Mouse (Mus musculus): ENCODE measurements around the gene Gatad2a.

Gatad2a gene

GRCm38 (mm10) chr8:69900895-69901451, 95.2 kb downstream of the Gatad2a start:
- no peak for DNase-seq (ENCODE audit: low read depth, low spot score)

DNA sequence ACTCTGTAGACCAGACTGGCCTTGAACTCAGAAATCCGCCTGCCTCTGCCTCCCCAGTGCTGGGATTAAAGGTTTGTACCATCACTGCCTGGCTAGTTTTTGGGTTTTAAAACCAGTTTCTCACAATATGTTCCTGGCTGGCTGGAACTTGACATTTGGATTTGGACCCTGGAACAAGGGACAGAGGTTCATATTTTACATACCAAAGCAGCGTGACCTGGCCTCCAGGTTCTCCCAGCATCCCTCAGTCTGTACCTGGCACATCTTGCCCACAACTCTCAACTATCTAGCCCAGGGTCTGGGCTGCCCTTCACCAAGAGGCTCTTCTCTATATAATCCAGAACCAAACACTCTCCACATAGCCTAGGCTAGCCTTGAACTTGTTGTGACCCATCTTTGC, 96.3 kb downstream of the Gatad2a start:
- DNase-seq (ENCODE audit: low read depth, low spot score): no peak

GRCm38 (mm10) chr8:69897857-69898256, 98.3 kb downstream of the Gatad2a start:
- no peak for DNase-seq (ENCODE audit: low read depth, low spot score)

DNA sequence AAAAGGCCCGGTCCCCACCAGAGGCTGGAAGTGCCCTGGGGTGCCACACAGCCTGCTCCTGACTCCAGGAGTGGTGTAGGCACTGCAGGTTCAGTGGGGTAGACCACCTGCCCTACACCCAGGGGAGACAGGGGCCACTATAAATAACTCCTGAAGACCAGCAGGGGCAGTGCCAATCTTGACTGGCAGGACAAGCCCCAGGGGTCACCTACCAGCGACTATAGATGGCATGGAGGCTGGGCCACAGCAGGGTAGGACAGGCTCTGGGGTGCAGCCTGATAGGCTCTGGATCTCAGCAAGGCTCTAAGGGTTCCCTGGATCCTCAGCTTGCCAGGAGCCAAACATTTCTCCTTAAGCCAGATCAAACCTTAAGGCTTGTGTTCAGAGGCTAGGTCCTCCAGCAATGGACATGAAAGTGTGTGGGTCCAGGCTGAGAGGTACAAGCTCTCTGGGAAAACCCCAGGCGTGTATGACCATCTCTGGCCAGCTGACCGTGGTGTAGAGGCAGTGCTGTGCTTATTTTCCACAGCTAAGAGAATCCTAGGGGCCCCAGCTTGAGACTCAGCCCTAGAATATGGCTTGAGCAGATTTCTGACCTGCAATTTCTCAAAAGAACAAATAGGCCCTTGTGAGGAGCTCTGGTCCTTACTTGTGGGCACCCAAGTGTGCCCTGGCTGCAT, 100.3 kb downstream of the Gatad2a start:
- no peak for DNase-seq (ENCODE audit: low read depth, low spot score)

GRCm38 (mm10) chr8:69894836-69895332, 101.3 kb downstream of the Gatad2a start:
- DNase-seq (ENCODE audit: low read depth, low spot score): no peak

DNA sequence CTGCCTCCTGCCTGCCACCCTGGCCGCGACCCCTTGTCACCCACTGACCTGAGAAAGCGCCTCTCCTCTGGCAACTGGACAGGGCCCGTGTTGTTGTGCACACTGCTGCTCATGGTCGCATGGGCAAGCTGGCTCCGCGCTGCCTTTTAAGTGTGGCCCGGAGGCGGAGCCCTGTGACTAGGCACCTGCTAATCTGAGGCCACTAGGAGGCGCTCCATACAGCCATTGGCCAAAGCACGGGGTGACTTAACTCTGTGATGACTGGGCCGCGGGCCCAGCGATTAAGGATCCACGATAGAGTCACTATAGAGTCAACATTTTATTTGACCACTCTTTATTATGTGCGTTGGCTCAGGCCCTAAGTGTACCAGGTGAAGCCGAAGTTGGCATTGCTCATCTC, 102.3 kb downstream of the Gatad2a start:
- DNase-seq (ENCODE audit: low read depth, low spot score): peak; percentile 33

- DNase-seq (ENCODE audit: low read depth, low spot score): no peak
Measured at GRCm38 (mm10) chr8:69890813-69891241, 105.4 kb downstream of the Gatad2a start.

- no peak for DNase-seq (ENCODE audit: low read depth, low spot score)
Measured at GRCm38 (mm10) chr8:69888902-69889301, 107.3 kb downstream of the Gatad2a start.

- DNase-seq (ENCODE audit: low read depth, low spot score): no peak
Measured at GRCm38 (mm10) chr8:69888244-69888866, 107.8 kb downstream of the Gatad2a start.

- no peak for DNase-seq (ENCODE audit: low read depth, low spot score)
Measured at GRCm38 (mm10) chr8:69887289-69888243, 108.6 kb downstream of the Gatad2a start, which contains the start of gene Cilp2. Gene Cilp2 (minus strand): TSS chr8:69887687.

DNA sequence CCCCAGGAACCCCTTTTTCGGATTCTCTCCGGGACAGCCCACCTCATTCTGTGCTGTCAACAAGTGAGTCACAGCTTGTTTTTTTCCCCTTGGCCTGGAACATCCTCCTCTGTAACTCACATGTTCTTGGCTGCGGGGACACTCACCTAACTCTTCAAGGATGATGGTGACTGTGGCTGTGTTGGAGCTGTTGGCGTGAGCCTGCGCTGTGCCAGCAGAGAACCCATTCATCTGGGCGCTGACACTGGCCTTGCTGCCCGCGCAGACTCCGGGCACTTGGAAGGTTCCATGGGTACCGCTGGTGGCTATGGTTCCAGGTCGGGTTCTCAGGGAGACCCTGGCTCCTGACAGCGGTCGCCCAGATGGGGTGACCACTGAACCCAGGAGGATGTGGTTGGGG, 112.0 kb downstream of the Gatad2a start:
- no peak for DNase-seq (ENCODE audit: low read depth, low spot score)

DNA sequence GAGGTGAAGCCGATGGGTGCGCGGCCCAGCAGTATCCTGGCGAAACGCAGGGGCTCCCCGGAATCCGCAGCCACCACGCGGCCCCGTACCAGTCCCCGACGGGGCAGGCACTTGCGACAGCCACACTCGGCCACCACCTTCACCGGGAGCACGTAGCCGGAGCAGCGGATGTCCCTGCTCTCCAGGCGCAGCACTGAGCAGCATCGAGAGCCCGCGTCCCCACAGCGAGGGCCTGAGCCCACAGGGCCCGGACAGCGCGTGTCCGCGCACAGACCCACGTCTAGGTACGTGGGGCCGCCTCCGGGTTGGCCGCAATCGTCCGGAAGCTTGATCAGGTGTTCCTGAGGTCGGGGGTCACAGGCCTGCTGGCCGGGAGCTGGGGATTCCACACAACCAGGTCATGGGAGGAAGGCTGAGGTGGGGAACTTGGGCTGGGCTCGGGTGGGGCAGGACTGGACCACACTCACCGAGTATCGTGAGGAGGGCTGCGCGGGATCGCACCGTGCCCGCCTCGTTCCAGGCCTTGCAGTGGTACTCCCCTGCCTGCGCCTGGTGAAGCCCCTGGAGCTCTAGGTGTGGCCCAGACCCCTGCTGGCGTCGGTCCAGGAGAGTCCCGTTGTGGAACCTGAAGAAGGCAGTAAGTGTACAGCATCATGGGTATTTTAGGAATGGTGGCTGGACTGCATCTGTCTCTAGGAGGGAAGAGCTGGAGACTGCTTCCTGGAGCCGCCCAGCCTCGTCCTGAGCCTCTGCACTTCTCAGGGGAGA, 113.2 kb downstream of the Gatad2a start:
- DNase-seq (ENCODE audit: low read depth, low spot score): no peak

GRCm38 (mm10) chr8:69882021-69882756, 114.0 kb downstream of the Gatad2a start:
- no peak for DNase-seq (ENCODE audit: low read depth, low spot score)

- no peak for DNase-seq (ENCODE audit: low read depth, low spot score)
Measured at GRCm38 (mm10) chr8:69881261-69881865, 114.8 kb downstream of the Gatad2a start.

DNA sequence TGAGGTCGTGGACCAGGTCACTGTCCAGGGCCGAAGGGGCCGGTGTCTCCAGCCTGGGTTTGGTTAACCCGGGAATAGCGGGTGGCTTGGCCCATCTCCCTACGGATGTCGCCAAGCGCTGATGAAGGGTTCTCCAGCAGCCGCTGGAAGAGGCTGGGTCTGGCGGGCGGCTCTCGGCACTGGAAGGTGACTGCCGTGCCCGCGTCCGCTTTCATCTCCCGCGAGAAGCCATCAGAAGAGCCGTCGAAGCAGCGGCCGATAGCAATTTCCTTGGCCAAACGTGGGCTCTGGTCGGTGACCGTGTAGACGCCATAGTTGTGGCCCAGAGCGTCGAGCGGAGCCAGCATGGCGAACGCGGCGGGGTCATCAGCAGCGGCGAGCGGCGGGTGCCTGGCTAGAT, 115.3 kb downstream of the Gatad2a start:
- DNase-seq (ENCODE audit: low read depth, low spot score): no peak

- no peak for DNase-seq (ENCODE audit: low read depth, low spot score)
Measured at GRCm38 (mm10) chr8:69879678-69880077, 116.5 kb downstream of the Gatad2a start.

DNA sequence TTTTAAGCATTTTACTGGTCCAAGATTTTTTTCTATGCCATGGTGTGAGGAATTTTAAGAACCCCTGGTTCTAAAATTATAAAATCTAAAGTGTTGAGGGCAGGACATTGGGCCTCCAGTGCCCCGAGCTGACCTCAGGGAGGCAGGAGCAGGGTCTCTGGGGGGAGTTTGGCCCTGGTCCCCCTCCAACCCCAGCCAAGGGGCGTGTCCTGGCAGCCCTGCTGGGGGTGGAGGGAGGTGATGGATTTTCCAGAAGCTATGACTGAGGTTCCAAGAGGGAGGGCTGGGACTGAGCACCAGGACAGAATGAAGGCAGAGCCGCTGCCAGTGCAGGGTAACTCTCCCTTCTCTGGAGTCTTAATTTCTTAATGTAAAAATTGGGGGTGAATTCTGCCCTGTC, 118.2 kb downstream of the Gatad2a start:
- no peak for DNase-seq (ENCODE audit: low read depth, low spot score)

DNA sequence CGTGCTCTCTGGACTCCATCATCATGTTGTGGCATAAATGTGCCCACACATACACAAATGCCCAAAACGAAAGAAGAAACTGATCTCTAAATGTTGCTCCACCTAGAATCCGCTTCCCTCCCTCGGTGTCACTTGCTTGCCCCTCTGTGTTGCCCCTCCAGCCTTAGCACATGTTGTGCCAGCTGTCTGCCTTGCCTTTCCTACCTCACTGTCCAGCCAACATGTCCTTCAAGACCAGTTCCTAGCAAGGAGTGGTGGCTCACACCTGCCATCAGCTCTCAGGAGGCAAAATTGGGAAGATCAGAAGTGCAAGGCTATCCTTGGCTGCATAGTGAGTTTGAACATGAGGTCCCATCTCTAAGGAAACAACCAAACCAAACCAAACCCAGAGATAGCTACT, 118.8 kb downstream of the Gatad2a start:
- DNase-seq (ENCODE audit: low read depth, low spot score): no peak

GRCm38 (mm10) chr8:69876967-69877366, 119.2 kb downstream of the Gatad2a start:
- DNase-seq (ENCODE audit: low read depth, low spot score): no peak

DNA sequence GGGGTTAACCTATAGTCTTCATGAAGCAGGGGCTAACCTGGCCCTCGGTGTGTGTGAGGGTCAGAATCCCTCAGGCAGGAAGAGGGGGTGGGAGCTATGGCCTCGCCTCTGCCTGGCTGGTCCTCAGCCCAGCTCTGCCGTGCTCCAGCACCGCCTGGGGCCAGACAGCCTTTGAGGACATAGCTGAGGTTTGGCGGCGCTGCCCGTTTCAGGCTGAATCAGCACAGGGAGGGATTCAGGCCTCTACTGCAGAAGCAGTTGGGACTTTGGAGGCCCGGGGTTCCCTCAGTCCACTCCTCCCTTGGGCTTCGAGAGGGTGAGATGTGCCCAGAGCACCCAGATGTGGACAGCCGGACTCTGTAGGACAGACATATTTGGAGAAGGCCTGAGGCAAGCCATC, 120.1 kb downstream of the Gatad2a start:
- no peak for DNase-seq (ENCODE audit: low read depth, low spot score)
